Mouse (Mus musculus): Measurements from ENCODE around the gene 1700037H04Rik.

The 1700037H04Rik gene

GRCm38 (mm10) chr2:131145536-131145935, 14.3 kb downstream of the 1700037H04Rik start:
- DNase-seq: no peak

- DNase-seq: no peak
These were observed 14.8 kb downstream of the 1700037H04Rik start for GRCm38 (mm10) chr2:131145121-131145520.

- DNase-seq: no peak
These were observed 16.7 kb downstream of the 1700037H04Rik start for GRCm38 (mm10) chr2:131143007-131143780.

- peak; percentile 91 for DNase-seq
These were observed 17.3 kb downstream of the 1700037H04Rik start for GRCm38 (mm10) chr2:131142592-131142991.

GRCm38 (mm10) chr2:131141336-131141986, 18.4 kb downstream of the 1700037H04Rik start:
- no peak for DNase-seq

- no peak for DNase-seq
These were observed 19.4 kb downstream of the 1700037H04Rik start for GRCm38 (mm10) chr2:131140533-131140905.

- peak; percentile 3 for DNase-seq
These were observed 19.9 kb downstream of the 1700037H04Rik start for GRCm38 (mm10) chr2:131139886-131140532.

GRCm38 (mm10) chr2:131139287-131139686, 20.6 kb downstream of the 1700037H04Rik start:
- DNase-seq: no peak

- DNase-seq: no peak
These were observed 21.1 kb downstream of the 1700037H04Rik start for GRCm38 (mm10) chr2:131138760-131139159.

- DNase-seq: no peak
These were observed 21.6 kb downstream of the 1700037H04Rik start for GRCm38 (mm10) chr2:131138296-131138695.

GRCm38 (mm10) chr2:131135521-131136139, 24.3 kb downstream of the 1700037H04Rik start:
- DNase-seq: peak; percentile 93

- peak; percentile 36 for DNase-seq
These were observed 25.0 kb downstream of the 1700037H04Rik start for GRCm38 (mm10) chr2:131134826-131135400.

GRCm38 (mm10) chr2:131134381-131134780, 25.5 kb downstream of the 1700037H04Rik start:
- DNase-seq: peak; percentile 27

- no peak for DNase-seq
These were observed 26.8 kb downstream of the 1700037H04Rik start, which contains the start of gene Gm11037 for GRCm38 (mm10) chr2:131132930-131133547. Gene Gm11037 (plus strand): TSS chr2:131133497.

GRCm38 (mm10) chr2:131132111-131132888, 27.6 kb downstream of the 1700037H04Rik start:
- DNase-seq: no peak

GRCm38 (mm10) chr2:131130849-131131248, 29.0 kb downstream of the 1700037H04Rik start:
- no peak for DNase-seq

- peak; percentile 81 for DNase-seq
These were observed 30.0 kb downstream of the 1700037H04Rik start for GRCm38 (mm10) chr2:131129836-131130235.

- no peak for DNase-seq
These were observed 31.2 kb downstream of the 1700037H04Rik start for GRCm38 (mm10) chr2:131128636-131129157.

- DNase-seq: no peak
These were observed 31.7 kb downstream of the 1700037H04Rik start for GRCm38 (mm10) chr2:131128211-131128610.

- DNase-seq: peak; percentile 86
These were observed 32.6 kb downstream of the 1700037H04Rik start, which contains the start of gene Hspa12b for GRCm38 (mm10) chr2:131127161-131127730. Gene Hspa12b (plus strand): TSS chr2:131127280.

All from liver (tissue).